Mouse (Mus musculus) hindbrain, embryonic 14.5 days (tissue): ENCODE measurements at regions not wholly inside any gene's neighbourhood (a gene's known extent, or its start where the extent isn't known, plus 50 kb on each side); places are given as distances from the start of the nearest gene placed in this dataset.

Experiments used
- ATAC-seq: fragments of 200-750 bp; cut with Nextera tagmentation; 2 replicates; pipeline ENCODE4 v1.8.0; 2017; ENCODE audit warnings: moderate number of reproducible peaks, mild to moderate bottlenecking, moderate TSS enrichment, moderate library complexity; ENCODE audit not compliant: low FRiP score
- DNase-seq: peaks from one replicate; pipeline ENCODE4 v3.0.0-alpha.2; 2015; ENCODE audit warnings: low spot score
- H3K27ac ChIP-seq: fragments of 300-500 bp; sonication (generic); 2 replicates; pipeline ENCODE4 v1.5.1; 2014; ENCODE audit warnings: mild to moderate bottlenecking, moderate library complexity
- H3K27me3 ChIP-seq: fragments of 300-500 bp; sonication (generic); 2 replicates; pipeline ENCODE4 v1.6.1; 2014; ENCODE audit warnings: mild to moderate bottlenecking, low read length, mixed read lengths; ENCODE audit not compliant: control insufficient read depth, insufficient read depth
- H3K36me3 ChIP-seq: fragments of 300-500 bp; sonication (generic); replicated peaks from 2 replicates; pipeline ENCODE4 v1.6.1; 2014; ENCODE audit not compliant: control insufficient read depth, insufficient read depth
- H3K4me1 ChIP-seq: fragments of 300-500 bp; sonication (generic); replicated peaks from 2 replicates; pipeline ENCODE4 v1.6.1; 2014; ENCODE audit warnings: antibody characterized with exemption, low read length, mixed read lengths; ENCODE audit not compliant: control insufficient read depth, insufficient read depth
- H3K4me2 ChIP-seq: fragments of 300-500 bp; sonication (generic); replicated peaks from 2 replicates; pipeline ENCODE4 v1.6.1; 2014; ENCODE audit warnings: mild to moderate bottlenecking, moderate library complexity
- H3K4me3 ChIP-seq: fragments of 300-500 bp; sonication (generic); replicated peaks from 2 replicates; pipeline ENCODE4 v1.5.1; 2014; ENCODE audit warnings: mild to moderate bottlenecking, low read length
- H3K9ac ChIP-seq: fragments of 300-500 bp; sonication (generic); 2 replicates; pipeline ENCODE4 v1.6.1; 2014
- H3K9me3 ChIP-seq: fragments of 300-500 bp; sonication (generic); 2 replicates; pipeline ENCODE4 v1.6.1; 2016; ENCODE audit warnings: low read length; ENCODE audit not compliant: control insufficient read depth
- WGBS: fragments of 180-500 bp; shearing (Covaris S2); extraction: QIAGEN DNeasy Blood & Tissue Kit; methylation state at CpG from one replicate; pipeline ENCODE4 v1.1.7; 2014; 5-methylcytosine and 5-hydroxymethylcytosine counted together

DNA sequence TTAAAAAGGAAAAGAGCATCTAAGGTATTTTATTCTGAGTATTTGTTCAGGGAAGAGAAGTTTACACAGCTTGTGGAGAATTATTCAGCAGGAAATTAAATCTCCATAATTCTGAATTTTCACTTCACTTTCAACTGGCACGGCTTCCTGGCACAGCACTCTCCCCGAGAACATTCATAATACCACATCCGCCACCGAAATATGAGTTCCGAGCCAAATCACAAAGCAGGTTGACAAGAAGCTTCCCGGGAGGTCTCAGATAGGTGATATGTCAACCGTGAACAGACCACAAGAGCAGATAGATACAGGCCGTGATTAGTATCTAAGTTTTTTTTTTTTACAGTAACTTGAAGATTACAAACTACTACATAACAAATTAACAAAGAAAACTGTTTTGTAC is 473.9 kb downstream of the Synb start:
- WGBS, result 82% methylated on average over 8 of the region's 8 CpGs
- DNase-seq, result no peak
- no peak for ATAC-seq
- Histone ChIP-seq H3K36me3 (no peaks in the 10 kb centered on the region), H3K9me3 (no peaks in the 10 kb centered on the region), H3K9ac (no peak overlapping the region), H3K27ac (no peak overlapping the region), H3K4me3 (no peak overlapping the region), H3K4me1 (no peaks in the 10 kb centered on the region), H3K4me2 (no peak overlapping the region), H3K27me3 (no peaks in the 10 kb centered on the region)

DNA sequence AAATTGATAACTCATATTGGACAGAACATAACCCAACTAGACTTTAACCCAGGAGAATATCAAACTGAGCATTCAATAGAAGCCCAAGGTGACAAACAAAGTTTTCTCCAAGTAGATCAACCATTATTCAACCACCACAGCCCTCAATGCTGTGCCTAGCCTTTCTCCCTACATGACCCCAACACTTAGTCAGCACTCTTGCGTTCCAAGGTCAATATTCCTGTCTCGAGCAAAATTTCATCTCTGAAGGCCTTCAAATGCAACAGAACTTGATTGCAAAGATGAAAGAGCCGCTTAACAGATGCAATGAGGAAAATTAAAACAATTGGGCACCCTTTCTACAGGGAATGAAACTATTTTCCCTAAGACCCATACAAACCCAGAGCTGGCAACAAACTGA is 485.1 kb downstream of the Synb start:
- Histone ChIP-seq H3K36me3 (no peaks in the 10 kb centered on the region), H3K27me3 (no peaks in the 10 kb centered on the region), H3K4me2 (no peak overlapping the region), H3K9me3 (no peaks in the 10 kb centered on the region), H3K9ac (no peak overlapping the region), H3K27ac (no peak overlapping the region), H3K4me1 (no peaks in the 10 kb centered on the region), H3K4me3 (no peak overlapping the region)
- WGBS, result 91% methylated on average over 3 of the region's 3 CpGs
- DNase-seq (no peak), ATAC-seq (no peak)

DNA sequence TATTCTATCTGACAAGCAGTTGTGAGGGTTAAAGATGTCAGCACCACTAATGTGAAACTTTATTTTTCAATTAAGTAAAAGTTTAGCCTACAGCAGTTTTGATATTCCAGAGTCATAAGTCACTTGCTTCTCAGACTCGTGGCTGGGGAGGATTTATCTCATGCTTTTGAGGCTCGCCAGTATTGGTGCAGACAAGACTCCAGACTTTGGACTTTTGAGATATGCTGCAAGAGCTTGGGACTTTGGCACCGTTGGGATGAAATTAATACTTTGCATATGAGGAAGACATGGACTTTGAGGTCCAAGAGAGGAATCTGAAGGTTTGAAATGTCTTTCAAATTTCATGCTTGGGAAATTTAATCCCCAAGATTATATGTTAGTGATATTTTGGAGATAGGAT is 486.2 kb downstream of the Synb start:
- 82% methylated on average over 3 of the region's 3 CpGs for WGBS
- DNase-seq (no peak), ATAC-seq (no peak)
- H3K4me2 ChIP-seq, result no peak overlapping the region
- no peak overlapping the region for H3K27ac ChIP-seq
- no peaks in the 10 kb centered on the region for H3K4me1 ChIP-seq
- no peaks in the 10 kb centered on the region for H3K27me3 ChIP-seq
- no peaks in the 10 kb centered on the region for H3K36me3 ChIP-seq
- no peaks in the 10 kb centered on the region for H3K9me3 ChIP-seq
- no peak overlapping the region for H3K4me3 ChIP-seq
- no peak overlapping the region for H3K9ac ChIP-seq

DNA sequence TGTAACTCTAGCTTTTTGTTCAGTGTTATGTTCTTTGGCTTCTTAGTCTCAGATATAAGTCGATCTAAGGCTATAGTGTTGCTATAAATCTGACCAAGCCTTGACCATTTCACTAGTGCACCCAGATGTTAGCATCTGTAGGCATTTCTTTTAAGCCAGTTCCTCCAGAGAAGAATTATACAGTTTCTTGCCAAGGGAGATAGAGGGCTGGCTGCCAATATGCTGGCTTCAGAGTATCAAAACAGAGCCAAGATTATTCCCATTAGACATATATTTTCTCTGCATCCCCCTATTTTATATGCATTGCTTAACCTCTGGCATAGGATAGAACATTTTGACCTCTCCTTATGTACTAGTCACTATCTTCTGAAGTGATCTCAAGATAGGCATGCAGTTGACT is 487.5 kb downstream of the Synb start:
- WGBS, result 91% methylated on average over 1 of the region's 1 CpGs
- H3K4me1 ChIP-seq, result no peaks in the 10 kb centered on the region
- DNase-seq (no peak), ATAC-seq (no peak)
- no peak overlapping the region for H3K4me2 ChIP-seq
- no peaks in the 10 kb centered on the region for H3K27me3 ChIP-seq
- H3K27ac ChIP-seq, result no peak overlapping the region
- H3K9ac ChIP-seq, result no peak overlapping the region
- H3K9me3 ChIP-seq, result no peaks in the 10 kb centered on the region
- H3K36me3 ChIP-seq, result no peaks in the 10 kb centered on the region
- no peak overlapping the region for H3K4me3 ChIP-seq

DNA sequence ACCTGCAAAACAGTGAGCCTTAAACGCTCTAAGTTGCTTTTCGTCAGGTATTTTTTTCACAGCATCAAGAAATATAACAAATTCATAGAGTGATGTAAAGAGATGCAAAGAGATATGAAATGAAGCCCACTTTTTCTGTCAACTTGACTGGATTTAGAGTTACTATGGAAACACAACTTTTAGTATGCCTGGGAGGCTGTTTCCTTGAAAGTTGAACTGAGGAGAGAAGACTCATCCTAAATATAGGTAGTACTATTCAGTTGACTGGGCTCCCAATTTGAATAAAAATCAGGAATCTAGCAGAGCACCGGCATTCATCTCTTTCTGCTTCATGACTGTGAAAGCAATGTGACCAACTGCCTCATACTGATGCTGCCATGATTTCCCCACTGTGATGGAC is 509.7 kb downstream of the Synb start:
- Histone ChIP-seq H3K36me3 (no peaks in the 10 kb centered on the region), H3K4me3 (no peak overlapping the region), H3K9me3 (no peaks in the 10 kb centered on the region), H3K9ac (no peak overlapping the region), H3K4me1 (no peaks in the 10 kb centered on the region), H3K27ac (no peak overlapping the region), H3K27me3 (no peaks in the 10 kb centered on the region), H3K4me2 (no peak overlapping the region)
- DNase-seq, result no peak
- WGBS, result 94% methylated on average over 3 of the region's 3 CpGs
- no peak for ATAC-seq

DNA sequence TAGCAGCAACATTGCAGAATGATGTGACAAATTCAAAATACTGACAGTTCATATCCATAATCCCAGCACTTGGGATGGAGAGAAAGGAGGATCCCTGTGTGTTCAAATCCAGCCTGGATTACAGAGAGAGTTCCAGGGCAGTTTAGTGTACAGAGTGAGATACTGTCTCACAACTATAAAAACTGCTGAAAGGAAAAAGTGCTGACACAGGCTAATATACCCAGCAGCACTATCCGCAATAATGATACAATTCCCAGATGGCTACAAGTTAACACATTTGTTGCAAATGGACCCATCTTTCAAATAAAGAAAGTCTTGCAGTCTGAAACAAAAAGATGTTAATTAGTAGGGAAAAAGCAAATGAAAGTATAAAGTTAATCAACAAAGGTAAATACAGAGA is 510.9 kb downstream of the Synb start:
- H3K9me3 ChIP-seq, result no peaks in the 10 kb centered on the region
- no peaks in the 10 kb centered on the region for H3K4me1 ChIP-seq
- H3K27me3 ChIP-seq, result no peaks in the 10 kb centered on the region
- no peak overlapping the region for H3K27ac ChIP-seq
- H3K9ac ChIP-seq, result no peak overlapping the region
- no peak overlapping the region for H3K4me2 ChIP-seq
- no peaks in the 10 kb centered on the region for H3K36me3 ChIP-seq
- H3K4me3 ChIP-seq, result no peak overlapping the region
- ATAC-seq, result no peak
- DNase-seq, result no peak
- WGBS, result 93% methylated on average over 1 of the region's 1 CpGs

DNA sequence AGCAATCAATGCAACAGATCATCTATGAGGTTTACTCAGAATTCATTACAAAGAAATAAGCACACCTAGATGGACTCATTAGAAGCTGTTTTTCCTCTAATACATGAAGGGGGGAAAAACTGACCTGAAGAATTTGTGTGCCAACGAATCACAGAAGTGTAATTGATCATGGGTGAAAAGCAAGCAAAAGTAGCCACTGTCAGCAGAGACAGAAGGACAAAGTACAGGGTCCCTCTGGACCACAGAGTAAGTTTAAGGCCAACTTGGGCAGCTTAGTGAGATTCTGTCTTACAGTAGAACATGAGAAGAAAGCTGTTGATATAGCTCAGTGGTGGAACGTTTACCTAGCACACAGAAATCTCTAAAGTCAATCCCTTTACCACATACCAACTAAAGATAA is 523.7 kb downstream of the Synb start:
- no peak overlapping the region for H3K27ac ChIP-seq
- no peaks in the 10 kb centered on the region for H3K36me3 ChIP-seq
- ATAC-seq, result no peak
- H3K4me2 ChIP-seq, result no peak overlapping the region
- DNase-seq, result no peak
- H3K27me3 ChIP-seq, result no peaks in the 10 kb centered on the region
- 92% methylated on average over 2 of the region's 2 CpGs for WGBS
- H3K9ac ChIP-seq, result no peak overlapping the region
- no peak overlapping the region for H3K4me3 ChIP-seq
- H3K9me3 ChIP-seq, result no peaks in the 10 kb centered on the region
- no peaks in the 10 kb centered on the region for H3K4me1 ChIP-seq

DNA sequence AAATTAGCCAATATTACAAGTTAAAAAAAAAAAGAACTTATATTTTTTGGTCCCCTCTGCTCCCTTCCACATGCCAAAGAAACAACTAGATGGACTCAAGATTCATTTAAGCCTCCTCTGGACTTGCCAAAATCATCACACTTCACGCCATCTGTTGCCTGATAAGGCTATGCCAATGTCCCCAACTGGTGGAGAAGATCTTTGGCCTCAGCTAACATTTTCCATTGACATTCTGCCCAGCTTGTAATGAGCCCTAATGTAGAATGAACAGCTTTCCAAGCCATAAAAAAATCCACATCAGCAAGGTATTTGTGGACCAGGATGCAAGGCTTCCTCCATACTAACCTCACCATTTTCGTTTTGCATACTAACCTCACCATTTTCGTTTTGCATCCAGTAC is 531.2 kb downstream of the Synb start:
- H3K9me3 ChIP-seq, result no peaks in the 10 kb centered on the region
- H3K4me2 ChIP-seq, result no peak overlapping the region
- H3K4me3 ChIP-seq, result no peak overlapping the region
- H3K36me3 ChIP-seq, result no peaks in the 10 kb centered on the region
- no peaks in the 10 kb centered on the region for H3K27me3 ChIP-seq
- H3K27ac ChIP-seq, result no peak overlapping the region
- no peak for DNase-seq
- ATAC-seq, result no peak
- WGBS, result 87% methylated on average over 3 of the region's 3 CpGs
- no peaks in the 10 kb centered on the region for H3K4me1 ChIP-seq
- no peak overlapping the region for H3K9ac ChIP-seq

DNA sequence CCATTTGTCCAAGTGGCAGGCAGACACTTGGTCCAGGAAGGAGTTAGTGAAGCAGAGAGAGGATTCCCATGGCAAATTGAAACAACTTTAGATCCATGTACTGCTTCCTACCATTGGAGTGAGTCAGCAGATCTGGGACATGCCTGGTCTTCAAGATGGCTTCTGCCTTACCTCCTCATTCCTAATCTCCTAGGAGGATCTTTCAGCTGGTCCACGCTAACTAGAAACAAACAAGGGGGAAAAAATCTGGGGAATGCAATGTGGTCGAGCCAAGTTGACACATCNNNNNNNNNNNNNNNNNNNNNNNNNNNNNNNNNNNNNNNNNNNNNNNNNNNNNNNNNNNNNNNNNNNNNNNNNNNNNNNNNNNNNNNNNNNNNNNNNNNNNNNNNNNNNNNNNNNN is 549.4 kb downstream of the Synb start:
- no peak for DNase-seq
- Histone ChIP-seq H3K4me3 (no peak overlapping the region), H3K9ac (no peak overlapping the region), H3K27me3 (no peaks in the 10 kb centered on the region), H3K27ac (no peak overlapping the region), H3K4me1 (no peaks in the 10 kb centered on the region), H3K9me3 (no peaks in the 10 kb centered on the region), H3K36me3 (no peaks in the 10 kb centered on the region), H3K4me2 (no peak overlapping the region)
- no peak for ATAC-seq
- WGBS, result 91% methylated on average over 2 of the region's 2 CpGs

DNA sequence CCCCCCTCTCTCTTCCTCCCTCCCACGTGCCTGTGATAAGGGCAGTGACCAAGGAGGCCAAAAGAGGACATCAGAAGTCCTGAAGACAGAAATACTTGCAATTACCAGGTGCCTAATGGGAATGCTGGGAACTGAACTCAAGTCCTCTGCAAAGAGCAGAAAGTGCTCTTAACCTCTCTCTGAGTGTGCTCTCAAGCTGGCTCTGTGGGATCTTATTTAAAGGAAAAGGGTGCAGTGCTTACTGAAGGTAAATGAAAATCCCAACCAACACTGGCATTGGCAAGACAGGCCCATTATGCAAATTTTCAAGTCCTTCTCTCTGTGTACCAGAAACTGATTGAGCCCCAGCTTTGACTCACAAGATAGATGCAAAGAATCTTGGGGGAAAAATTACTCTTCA is 555.6 kb downstream of the Synb start:
- H3K9me3 ChIP-seq, result no peaks in the 10 kb centered on the region
- H3K4me3 ChIP-seq, result no peak overlapping the region
- H3K27ac ChIP-seq, result no peak overlapping the region
- H3K36me3 ChIP-seq, result no peaks in the 10 kb centered on the region
- WGBS, result no CpG with 5 or more reads among the region's 1 CpGs
- ATAC-seq (no peak), DNase-seq (no peak)
- H3K4me1 ChIP-seq, result no peaks in the 10 kb centered on the region
- H3K9ac ChIP-seq, result no peak overlapping the region
- no peak overlapping the region for H3K4me2 ChIP-seq
- H3K27me3 ChIP-seq, result no peaks in the 10 kb centered on the region
